Mouse (Mus musculus) heart, embryonic 14.5 days (tissue): ENCODE results near the gene A730015C16Rik. TPM values are rescaled to one million over a fixed set of nuclear protein-coding genes. Genes with fewer than 3 reads are reported as not detected.

Experiments
- ATAC-seq: fragments of 200-750 bp; cut with Nextera tagmentation; 2 replicates; pipeline ENCODE4 v1.8.0; 2017; ENCODE audit warnings: low read depth, moderate TSS enrichment; ENCODE audit not compliant: insufficient number of reproducible peaks, insufficient read depth, low FRiP score
- H3K27ac ChIP-seq, 2 experiments: fragments of 200-500 bp in 1 of 2; fragments of 300-500 bp in 1 of 2; sonication (generic) in 1 of 2; replicated peaks in 1 of 2; 2 replicates each; pipeline ENCODE4 v1.5.1; 2012 to 2014; ENCODE audit warnings: low read depth in 2 of 2, low read length in 2 of 2, control low read depth in 1 of 2, mild to moderate bottlenecking in 1 of 2, mixed read lengths in 1 of 2; ENCODE audit not compliant: control insufficient read depth in 1 of 2, insufficient read depth in 1 of 2
- H3K27me3 ChIP-seq: fragments of 300-500 bp; sonication (generic); 2 replicates; pipeline ENCODE4 v1.6.1; 2014; ENCODE audit warnings: mild to moderate bottlenecking, low read length, control low read depth; ENCODE audit not compliant: control insufficient read depth, insufficient read depth
- H3K36me3 ChIP-seq: fragments of 300-500 bp; sonication (generic); 2 replicates; pipeline ENCODE4 v1.6.1; 2014; ENCODE audit warnings: mild to moderate bottlenecking, control low read depth, low read length, mixed read lengths; ENCODE audit not compliant: control insufficient read depth, insufficient read depth
- H3K4me1 ChIP-seq, 2 experiments: fragments of 200-500 bp in 1 of 2; fragments of 300-500 bp in 1 of 2; sonication (generic) in 1 of 2; 2 replicates each; pipeline ENCODE4 v1.6.1; 2012 to 2014; ENCODE audit warnings: low read length in 2 of 2, control low read depth in 1 of 2, mixed read lengths in 1 of 2; ENCODE audit not compliant: control insufficient read depth in 2 of 2, insufficient read depth in 2 of 2
- H3K4me2 ChIP-seq: fragments of 300-500 bp; sonication (generic); 2 replicates; pipeline ENCODE4 v1.6.1; 2014; ENCODE audit warnings: mild to moderate bottlenecking, low read length
- H3K4me3 ChIP-seq, 2 experiments: fragments of 200-500 bp in 1 of 2; fragments of 300-500 bp in 1 of 2; sonication (generic) in 1 of 2; 2 replicates each; pipeline ENCODE4 v1.5.1; 2012 to 2014; ENCODE audit warnings: low read length in 2 of 2, mild to moderate bottlenecking in 2 of 2, control low read depth in 1 of 2, low read depth in 1 of 2, moderate library complexity in 1 of 2; ENCODE audit not compliant: control insufficient read depth in 1 of 2, insufficient read depth in 1 of 2
- H3K9ac ChIP-seq: fragments of 300-500 bp; sonication (generic); 2 replicates; pipeline ENCODE4 v1.6.1; 2014; ENCODE audit warnings: mild to moderate bottlenecking, low read length
- H3K9me3 ChIP-seq: fragments of 300-500 bp; sonication (generic); 2 replicates; pipeline ENCODE4 v1.6.1; 2016; ENCODE audit warnings: low read length, control low read depth; ENCODE audit not compliant: control insufficient read depth
- WGBS: fragments of 180-500 bp; shearing (Covaris S2); extraction: QIAGEN DNeasy Blood & Tissue Kit; methylation state at CpG from one replicate; pipeline ENCODE4 v1.1.7; 2014; 5-methylcytosine and 5-hydroxymethylcytosine counted together
- polyA plus RNA-seq: library from polyadenylated mRNA; unstranded; fragments of >200 nt; fragmentation: Nextera tagmentation; extraction: Ambion mirVana; gene quantifications from 2 replicates; pipeline ENCODE4 v1.2.1, GENCODE M21; 2014

The A730015C16Rik gene
- polyA plus RNA-seq, 1 experiment from 2014 or later, result 0.73 TPM

GRCm38 (mm10) chr4:108826096-108826495 lies 22.3 kb downstream of the A730015C16Rik start:
- ATAC-seq, result no peak
- H3K4me2 ChIP-seq, result no peak overlapping the region
- no peak overlapping the region for H3K4me3 ChIP-seq
- H3K9ac ChIP-seq, result no peak overlapping the region
- H3K4me1 ChIP-seq, result peaks cover 2 to 9% of the 10 kb centered on the region in 2 experiments; a peak in 3 of 4 replicates
- H3K27ac ChIP-seq, result no peak overlapping the region
- H3K27me3 ChIP-seq, result no peaks in the 10 kb centered on the region
- 68% methylated on average over 1 of the region's 1 CpGs for WGBS
- H3K36me3 ChIP-seq, result peaks cover 88% of the 10 kb centered on the region
- H3K9me3 ChIP-seq, result no peaks in the 10 kb centered on the region

GRCm38 (mm10) chr4:108825677-108826076 lies 22.7 kb downstream of the A730015C16Rik start:
- Histone ChIP-seq H3K27me3 (no peaks in the 10 kb centered on the region), H3K9me3 (no peaks in the 10 kb centered on the region), H3K4me2 (no peak overlapping the region), H3K27ac (no peak overlapping the region), H3K9ac (no peak overlapping the region), H3K4me3 (no peak overlapping the region), H3K4me1 (peaks cover 2 to 5% of the 10 kb centered on the region in 2 experiments; a peak in 3 of 4 replicates), H3K36me3 (peaks cover 92% of the 10 kb centered on the region)
- no peak for ATAC-seq
- WGBS, result 93% methylated on average over 3 of the region's 3 CpGs

DNA sequence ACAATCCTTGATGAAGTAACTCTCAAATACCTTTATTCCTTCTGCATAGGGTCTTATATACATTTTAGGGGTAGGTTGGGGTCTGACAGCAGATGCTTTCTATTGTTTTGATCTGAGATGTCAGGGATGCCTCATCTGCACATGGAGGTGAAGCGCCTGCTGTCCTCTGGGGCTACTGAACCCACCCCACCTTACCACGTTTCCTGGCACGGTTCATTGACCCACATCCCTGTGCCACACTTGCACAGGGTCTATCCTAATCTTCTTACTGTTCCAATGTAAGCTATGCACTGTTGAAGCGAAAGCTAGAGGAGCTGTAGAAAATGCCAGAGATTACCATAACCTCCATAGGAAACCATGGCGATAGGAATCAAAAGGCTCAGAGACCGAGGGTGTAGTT lies 36.9 kb downstream of the A730015C16Rik start:
- Histone ChIP-seq H3K4me2 (no peak overlapping the region), H3K27ac (no peak overlapping the region), H3K27me3 (no peaks in the 10 kb centered on the region), H3K4me3 (no peak overlapping the region), H3K9ac (no peak overlapping the region), H3K4me1 (no peaks in the 10 kb centered on the region), H3K9me3 (no peaks in the 10 kb centered on the region), H3K36me3 (peaks cover 15% of the 10 kb centered on the region)
- no peak for ATAC-seq
- WGBS, result 70% methylated on average over 6 of the region's 6 CpGs

DNA sequence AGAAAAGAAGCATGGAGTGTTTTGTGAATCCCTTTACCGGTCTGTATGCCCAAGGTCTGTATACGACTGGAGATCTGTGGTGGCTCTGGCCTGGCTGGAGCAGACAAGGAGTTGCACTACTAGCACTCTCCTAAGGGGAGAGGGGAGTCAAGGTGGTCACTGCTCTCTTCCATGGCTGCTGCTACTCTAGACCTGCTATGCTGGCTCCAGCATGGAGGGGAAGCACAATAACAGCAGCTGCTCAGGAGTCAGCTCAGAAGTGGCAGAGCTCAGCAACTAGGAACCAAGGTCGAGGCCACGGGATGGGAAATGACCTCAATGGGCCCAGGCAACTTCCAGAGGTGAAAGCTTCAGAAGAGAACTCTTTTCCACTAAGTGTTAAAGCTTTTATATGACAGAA lies 37.3 kb downstream of the A730015C16Rik start:
- H3K4me3 ChIP-seq, result no peak overlapping the region
- H3K36me3 ChIP-seq, result peaks cover 15% of the 10 kb centered on the region
- H3K4me2 ChIP-seq, result no peak overlapping the region
- no peaks in the 10 kb centered on the region for H3K4me1 ChIP-seq
- no peak overlapping the region for H3K27ac ChIP-seq
- H3K27me3 ChIP-seq, result no peaks in the 10 kb centered on the region
- no peaks in the 10 kb centered on the region for H3K9me3 ChIP-seq
- no peak for ATAC-seq
- WGBS, result 62% methylated on average over 4 of the region's 4 CpGs
- no peak overlapping the region for H3K9ac ChIP-seq

GRCm38 (mm10) chr4:108803535-108803934 lies 44.9 kb downstream of the A730015C16Rik start:
- H3K9ac ChIP-seq, result no peak overlapping the region
- H3K4me2 ChIP-seq, result no peak overlapping the region
- H3K9me3 ChIP-seq, result no peaks in the 10 kb centered on the region
- 79% methylated on average over 2 of the region's 2 CpGs for WGBS
- ATAC-seq, result no peak
- no peak overlapping the region for H3K27ac ChIP-seq
- H3K27me3 ChIP-seq, result no peaks in the 10 kb centered on the region
- no peak overlapping the region for H3K4me3 ChIP-seq
- no peaks in the 10 kb centered on the region for H3K36me3 ChIP-seq
- peaks cover 0 to 3% of the 10 kb centered on the region in 2 experiments; a peak in 1 of 4 replicates for H3K4me1 ChIP-seq

DNA sequence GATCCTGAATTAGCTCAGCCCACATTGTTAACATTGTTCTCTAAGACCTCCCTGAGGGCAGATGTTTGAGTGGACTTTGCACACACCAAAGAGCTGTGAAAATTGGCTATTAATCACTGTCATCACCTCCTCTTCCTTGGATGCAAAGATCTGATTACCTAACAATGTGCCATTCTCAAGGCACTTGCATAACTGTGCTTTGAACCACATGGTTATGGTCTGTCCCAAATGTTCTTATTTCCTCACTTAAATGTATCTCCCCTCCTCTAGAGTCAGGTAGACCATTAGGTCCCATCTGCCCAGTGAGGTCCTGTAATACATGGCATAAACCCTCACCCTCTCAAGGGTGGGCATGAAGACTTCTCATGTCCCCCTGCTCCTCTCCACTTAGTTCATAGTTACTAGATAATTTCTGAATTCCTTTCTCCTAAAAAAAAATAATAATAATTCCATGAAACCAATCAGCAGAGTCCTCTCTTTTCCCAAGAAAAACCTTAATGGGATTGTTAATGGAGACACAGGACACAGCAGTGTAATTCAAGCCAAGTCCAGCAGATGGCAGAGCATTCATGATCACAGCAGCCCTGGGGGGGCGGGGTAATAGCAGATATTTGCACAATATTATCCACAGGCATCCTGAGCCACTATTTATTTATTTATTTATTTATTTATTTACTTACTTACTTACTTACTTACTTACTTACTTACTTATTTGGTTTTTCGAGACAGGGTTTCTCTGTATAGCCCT lies 50.2 kb downstream of the A730015C16Rik start:
- Histone ChIP-seq H3K27me3 (no peaks in the 10 kb centered on the region), H3K4me2 (no peak overlapping the region), H3K4me3 (no peak overlapping the region), H3K9ac (no peak overlapping the region), H3K4me1 (peaks cover 0 to 7% of the 10 kb centered on the region in 2 experiments; a peak in 2 of 4 replicates), H3K9me3 (no peaks in the 10 kb centered on the region), H3K27ac (no peak overlapping the region), H3K36me3 (no peaks in the 10 kb centered on the region)
- no peak for ATAC-seq
- WGBS, result 49% methylated on average over 2 of the region's 2 CpGs
